Mouse (Mus musculus) embryo, embryonic 10 days (tissue): ENCODE data around the gene 3425401B19Rik.

Experiments
- DNase-seq: peaks from one replicate; pipeline ENCODE4 v3.0.0-alpha.2; 2015; ENCODE audit warnings: low spot score

3425401B19Rik gene

DNA sequence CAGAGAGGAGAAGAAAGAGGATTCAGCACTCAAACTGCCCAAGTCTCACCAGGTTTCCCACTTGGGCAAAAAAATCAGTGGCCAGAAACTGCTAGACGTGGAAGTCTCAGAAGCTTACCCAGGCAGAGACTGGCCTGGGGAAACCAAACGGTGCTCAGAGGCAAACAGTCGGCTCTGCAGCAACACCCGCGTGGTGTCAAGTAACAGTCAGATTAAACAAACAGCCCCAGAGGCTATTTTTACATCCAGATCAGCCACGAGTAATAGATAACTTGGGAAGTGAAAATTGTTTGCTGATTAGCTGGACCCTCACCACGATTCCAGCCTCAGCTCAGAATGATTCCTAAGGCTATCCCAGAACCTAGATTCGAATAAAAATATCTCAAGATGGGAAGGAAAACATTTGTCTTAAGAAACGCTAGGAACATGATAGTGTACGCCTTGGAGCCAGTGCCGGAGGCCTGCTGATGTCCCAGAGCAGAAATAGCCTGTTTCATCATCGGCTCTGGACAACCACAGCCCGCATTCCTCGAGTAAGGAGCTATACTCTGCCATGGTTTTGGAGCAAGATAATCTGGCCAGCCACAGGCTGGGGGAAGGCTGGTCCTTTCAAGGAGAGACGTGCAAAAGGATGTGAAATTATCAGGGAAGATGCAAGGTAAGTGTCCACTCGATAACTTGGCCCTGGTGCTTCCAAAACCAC lies at the start of gene 3425401B19Rik:
TSS of gene 3425401B19Rik (minus strand) at position 170 of the 703 bp plus-strand sequence.
- no peak for DNase-seq

- DNase-seq: peak; percentile 27
These were observed 47.9 kb upstream of the 3425401B19Rik start for GRCm38 (mm10) chr14:32732961-32733360.

GRCm38 (mm10) chr14:32726864-32727263 lies 41.8 kb upstream of the 3425401B19Rik start:
- DNase-seq: no peak

GRCm38 (mm10) chr14:32721461-32721860 lies 36.4 kb upstream of the 3425401B19Rik start:
- no peak for DNase-seq

- DNase-seq: no peak
These were observed 31.8 kb upstream of the 3425401B19Rik start for GRCm38 (mm10) chr14:32716763-32717439.

DNA sequence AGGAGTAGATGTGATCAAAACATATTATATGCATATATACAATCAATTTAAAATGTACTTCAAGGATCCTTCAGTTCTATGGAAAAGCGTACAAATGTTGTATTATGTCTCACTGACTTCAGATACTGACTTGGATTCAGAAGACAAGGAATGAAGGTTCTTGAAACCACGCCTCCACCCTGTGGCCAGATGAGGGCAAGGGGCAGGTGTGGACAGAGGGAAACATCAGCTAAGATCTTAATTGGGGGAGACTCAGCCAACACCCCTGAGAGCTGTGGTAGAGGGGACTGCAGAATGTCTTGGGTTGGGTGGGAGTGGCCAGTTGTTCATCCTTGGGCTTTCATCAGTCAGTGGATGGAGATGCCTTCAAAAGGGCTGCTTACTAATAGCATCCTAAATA lies 30.4 kb upstream of the 3425401B19Rik start:
- DNase-seq: no peak

DNA sequence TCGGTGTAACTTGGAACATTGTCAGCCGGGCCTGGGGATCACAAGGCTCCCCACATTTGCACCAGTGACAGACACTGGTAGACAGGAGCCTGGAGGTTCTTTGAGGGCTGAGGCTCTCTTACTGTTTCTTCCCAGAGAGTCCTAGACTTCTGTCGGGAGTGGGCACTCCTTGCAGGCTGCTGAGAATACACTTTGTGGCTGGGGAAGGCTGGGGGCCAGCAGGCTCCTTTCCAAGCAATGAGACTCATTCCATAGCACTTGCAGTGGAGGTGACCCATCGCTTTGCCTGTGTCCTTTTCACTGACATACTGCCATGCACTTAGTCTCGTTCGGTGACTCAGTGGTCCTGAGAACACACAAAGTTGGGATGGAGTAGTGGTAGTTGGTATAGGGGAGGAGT lies 30.0 kb upstream of the 3425401B19Rik start:
- DNase-seq: no peak

DNA sequence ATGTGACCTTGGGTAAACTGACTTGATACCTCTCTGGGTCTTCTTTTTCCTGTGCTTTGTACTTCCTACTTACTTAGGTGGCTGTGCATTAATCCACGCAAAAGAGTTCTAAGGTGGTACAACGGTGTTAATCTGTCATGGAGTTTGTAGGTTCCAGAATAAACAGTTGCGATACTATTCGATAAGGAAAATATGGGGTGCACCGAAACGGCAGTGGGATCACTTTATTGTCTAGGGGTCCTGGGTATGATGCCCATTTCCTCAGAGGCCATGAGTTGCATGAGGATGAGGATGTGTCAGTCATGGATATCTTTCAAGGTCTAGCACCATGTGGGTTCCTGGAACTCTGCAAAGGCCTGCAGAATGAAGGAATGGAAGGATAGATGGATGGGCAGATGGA lies 24.8 kb upstream of the 3425401B19Rik start:
- no peak for DNase-seq

DNA sequence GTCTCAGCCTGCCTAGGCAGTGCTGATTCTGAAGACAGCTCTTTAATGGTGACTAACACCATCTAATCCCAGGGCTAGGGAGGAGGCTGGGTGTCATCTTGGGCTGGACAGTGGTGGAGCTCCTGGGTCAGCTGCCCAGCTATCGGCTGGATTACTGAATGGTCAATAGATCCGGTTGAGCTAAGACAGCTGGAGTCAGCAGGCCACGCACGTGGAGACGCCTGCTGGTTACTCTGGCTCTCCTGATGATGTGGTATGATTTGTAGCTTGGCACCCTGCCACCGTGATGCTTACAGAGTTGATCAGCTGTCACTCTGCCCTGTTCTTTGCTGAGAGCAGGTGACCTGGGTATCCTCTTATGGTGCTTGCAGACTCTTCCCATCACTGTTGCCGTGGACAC lies 23.7 kb upstream of the 3425401B19Rik start:
- no peak for DNase-seq

GRCm38 (mm10) chr14:32707938-32708337 lies 22.8 kb upstream of the 3425401B19Rik start:
- DNase-seq: peak; percentile 51

- no peak for DNase-seq
These were observed 15.9 kb upstream of the 3425401B19Rik start for GRCm38 (mm10) chr14:32700972-32701371.

- no peak for DNase-seq
These were observed 13.5 kb upstream of the 3425401B19Rik start for GRCm38 (mm10) chr14:32698556-32698955.

DNA sequence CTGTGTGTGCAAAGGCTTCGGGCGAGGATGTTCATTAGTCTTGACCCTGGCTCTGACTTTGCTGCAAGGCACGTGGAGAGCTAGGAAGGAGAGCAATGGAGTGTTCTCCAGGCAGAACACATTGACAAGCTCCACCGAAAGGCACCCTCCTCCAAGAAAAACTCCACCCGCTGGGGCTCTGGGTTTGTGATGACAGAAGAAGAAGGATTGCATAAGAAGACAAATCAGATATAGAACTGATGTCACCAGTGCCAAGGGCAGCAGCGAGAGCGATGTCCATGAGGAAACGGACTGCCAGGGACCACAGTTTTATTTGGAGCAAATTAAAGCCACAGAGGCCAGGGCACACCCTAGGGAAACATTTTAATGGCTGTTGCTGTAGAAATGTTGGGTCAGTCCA lies 12.7 kb upstream of the 3425401B19Rik start:
- DNase-seq: no peak

DNA sequence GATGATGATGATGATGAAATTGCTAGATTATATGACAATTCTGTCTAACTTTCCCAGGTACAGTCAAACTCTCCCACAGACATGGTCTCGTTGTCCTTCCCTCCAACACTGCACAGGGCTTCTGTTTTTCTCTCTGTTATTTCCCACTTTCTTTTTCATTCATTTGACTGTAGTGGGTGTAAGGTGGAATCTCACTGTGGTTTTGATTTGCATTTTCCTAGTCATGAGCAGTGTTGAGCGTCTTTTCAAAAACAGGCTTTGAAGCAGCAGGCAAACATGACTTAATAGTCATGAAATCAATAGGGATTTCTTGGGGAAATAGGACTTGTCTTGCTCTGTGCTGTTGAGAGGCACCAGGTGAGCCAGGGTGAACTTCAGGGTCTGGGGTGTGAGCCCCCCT lies 11.3 kb upstream of the 3425401B19Rik start:
- DNase-seq: no peak

- no peak for DNase-seq
These were observed 10.8 kb upstream of the 3425401B19Rik start for GRCm38 (mm10) chr14:32695906-32696305.

- no peak for DNase-seq
These were observed 373 bp downstream of the 3425401B19Rik start for GRCm38 (mm10) chr14:32684735-32685105.

DNA sequence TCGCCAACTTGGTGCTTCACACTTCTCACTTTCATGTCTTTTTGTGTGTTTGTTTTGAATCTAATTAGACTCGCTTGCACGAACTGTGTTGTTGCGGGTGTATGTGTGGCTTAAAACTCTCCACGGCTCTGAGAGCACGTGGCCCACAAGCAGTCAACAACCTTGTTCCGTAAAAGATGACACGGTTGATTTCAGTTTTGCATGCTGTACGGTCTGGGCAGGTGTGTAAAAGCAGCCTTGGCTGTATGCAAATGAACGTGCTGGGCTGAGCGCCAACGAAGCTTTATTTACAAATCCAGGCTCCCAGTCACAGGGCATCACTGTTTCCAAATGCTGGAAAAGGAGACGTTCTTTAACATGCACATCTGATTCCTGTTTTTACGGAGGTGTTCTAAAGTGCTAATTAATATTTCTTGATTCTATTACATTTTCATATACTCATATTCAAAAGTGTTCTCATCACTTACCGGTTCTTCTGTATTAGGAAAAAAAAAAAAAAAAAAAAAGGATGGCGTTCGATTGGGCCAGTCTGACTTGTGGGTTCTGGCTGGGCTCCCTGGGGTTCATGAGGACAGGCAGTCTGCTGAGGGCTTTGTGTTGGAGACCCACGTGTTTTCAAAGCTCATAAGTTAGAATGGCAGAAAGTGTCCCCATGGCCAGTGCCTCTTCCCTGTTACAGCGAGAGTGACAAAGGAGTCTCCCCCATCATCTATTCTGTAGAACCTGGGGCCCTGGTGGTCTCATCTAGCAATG lies 935 bp downstream of the 3425401B19Rik start:
- DNase-seq: no peak

GRCm38 (mm10) chr14:32683251-32683838 lies 1.7 kb downstream of the 3425401B19Rik start:
- peak; percentile 55 for DNase-seq

- no peak for DNase-seq
These were observed 2.6 kb downstream of the 3425401B19Rik start for GRCm38 (mm10) chr14:32682536-32682935.

DNA sequence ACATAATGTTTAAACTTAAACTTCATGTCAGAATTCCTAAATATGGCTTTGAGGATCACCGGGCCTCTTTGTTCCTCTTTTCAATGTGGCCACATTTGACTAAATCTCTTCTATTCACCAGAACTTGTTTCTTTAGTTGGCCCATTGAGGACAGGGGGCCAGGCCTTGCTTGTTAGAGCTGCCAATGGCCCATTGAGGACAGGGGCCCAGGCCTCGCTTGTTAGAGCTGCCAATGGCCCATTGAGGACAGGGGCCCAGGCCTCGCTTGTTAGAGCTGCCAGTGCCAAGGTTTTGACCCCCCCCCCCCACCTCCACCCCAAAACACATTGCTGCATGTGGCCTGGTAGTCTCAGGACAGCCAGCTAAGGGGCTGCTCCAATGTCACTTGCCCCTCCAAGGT lies 3.5 kb downstream of the 3425401B19Rik start:
- no peak for DNase-seq

DNA sequence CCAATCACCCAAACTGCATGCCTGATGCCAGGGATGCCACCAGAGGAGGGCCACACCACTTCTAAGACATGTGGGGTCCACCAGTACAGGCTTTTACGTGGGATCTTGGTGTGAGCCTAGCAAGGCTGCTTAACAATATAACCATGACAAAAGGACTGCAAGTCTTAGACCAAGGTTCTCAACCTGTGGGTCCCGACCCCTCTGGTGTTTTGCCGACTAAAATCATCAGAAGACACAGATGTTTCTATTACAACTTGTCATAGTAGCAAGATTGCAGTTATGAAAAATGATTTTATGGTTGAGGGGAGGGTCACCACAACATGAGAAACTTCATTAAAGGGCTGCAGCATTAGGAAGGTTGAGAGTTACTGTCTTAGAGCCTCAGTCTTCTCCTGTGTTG lies 6.5 kb downstream of the 3425401B19Rik start:
- DNase-seq: no peak

DNA sequence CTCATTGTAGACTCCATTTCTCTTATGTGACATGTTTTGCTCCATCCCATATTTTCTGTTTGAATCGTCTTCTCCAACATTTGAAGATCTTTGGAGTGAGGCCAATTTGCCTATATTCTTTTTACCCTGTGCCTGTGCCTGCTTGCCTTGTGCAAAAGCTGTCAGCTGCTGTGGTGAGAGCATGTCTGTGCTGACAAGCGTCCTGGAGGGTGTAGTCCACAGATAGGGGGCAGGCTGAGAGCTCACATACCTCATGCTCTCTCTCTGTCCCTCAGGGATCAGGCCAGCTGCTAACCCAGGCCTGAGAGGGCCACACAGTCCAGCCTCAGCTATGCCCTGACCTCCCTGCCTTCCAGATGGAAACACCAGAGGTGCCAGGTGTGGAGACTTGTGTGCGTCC lies 11.9 kb downstream of the 3425401B19Rik start:
- DNase-seq: no peak

DNA sequence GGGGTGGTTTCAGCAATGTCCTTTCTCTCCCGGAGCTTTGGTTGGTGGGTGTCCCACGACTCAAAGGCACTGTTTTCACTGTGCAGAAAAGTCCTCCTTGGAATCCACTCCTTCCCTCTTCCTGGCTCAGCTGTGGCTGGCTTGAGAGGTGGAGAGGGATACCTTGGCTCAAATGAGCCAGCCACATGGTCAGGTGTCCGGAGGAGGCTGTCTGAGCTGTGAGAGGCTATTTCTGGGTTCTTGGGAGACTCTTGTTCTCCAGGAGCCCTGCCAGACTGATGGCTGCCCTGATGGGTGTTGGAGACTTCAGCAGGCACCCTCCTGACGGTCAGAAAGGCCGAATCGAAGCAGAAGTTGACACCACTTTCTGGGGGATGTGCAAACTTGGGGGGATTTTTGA lies 22.0 kb downstream of the 3425401B19Rik start:
- DNase-seq: no peak
